In the genomic region with DNA sequence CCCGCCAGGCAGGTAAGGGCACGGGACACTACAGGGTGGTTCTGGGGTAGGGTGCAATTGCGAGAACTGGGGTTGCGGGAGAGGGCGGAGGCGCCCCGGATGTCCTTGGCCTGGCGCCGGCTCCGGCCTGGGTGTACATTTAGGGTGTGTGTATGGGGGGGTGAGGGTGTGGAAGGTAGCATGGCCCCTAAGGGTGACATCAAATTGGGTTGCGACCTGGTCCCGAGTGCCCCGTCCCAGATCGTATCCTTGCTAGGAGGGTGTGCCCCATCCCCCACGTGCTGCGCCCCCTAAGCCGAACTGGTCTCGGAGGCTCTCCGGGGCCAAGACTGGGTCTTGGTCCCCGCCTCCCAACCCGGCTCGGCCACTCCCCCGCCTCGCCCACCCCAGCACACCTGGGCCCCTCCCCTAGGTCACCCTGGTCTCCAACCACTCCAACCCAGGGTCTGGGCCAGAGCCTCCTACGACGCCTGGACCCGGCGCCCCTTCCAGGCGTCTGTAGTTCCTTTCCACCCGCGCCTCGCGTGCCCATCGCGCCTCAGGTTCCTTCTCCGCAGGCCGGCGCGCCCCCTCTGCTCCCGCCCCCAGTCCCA, we compare ENCODE assay signal across 9 mouse cellular contexts. TPM values are rescaled to one million over a fixed set of nuclear protein-coding genes. Genes with fewer than 3 reads are reported as not detected.
DNase-seq lines count a peak whose midpoint lies in the region; ATAC-seq and TF ChIP-seq lines count a peak whose summit lies in the region.
"Had no signal": no experiment of that assay in that cellular context is flagged by ENCODE, and none has a peak within 500 bp of the region (broad histone marks: within the 10 kb centered on the region; RNA-seq: fewer than 3 reads in every experiment).

No protein-coding gene starts in this region.

- peak overlapping the region; percentile 63 for H3K4me2 ChIP-seq in liver, embryonic 12.5 days
- peak overlapping the region; percentile 90 for H3K4me2 ChIP-seq in stomach, postnatal 0 days (replicated peaks; ENCODE audit: low read depth)

- H3K27ac ChIP-seq in testis, adult 2 months (ENCODE audit: control insufficient read depth, insufficient read depth, low read depth, low read length) = no peak overlapping the region
- peak overlapping the region; percentile 88 for H3K27ac ChIP-seq in hindbrain, embryonic 10.5 days
- no peak overlapping the region for H3K27ac ChIP-seq in liver, embryonic 12.5 days
- H3K27ac ChIP-seq in stomach, postnatal 0 days (replicated peaks) = no peak overlapping the region

- ATAC-seq in liver, embryonic 12.5 days = no peak
- ATAC-seq in stomach, postnatal 0 days (ENCODE audit: low FRiP score, low TSS enrichment) = peak; percentile 24; the same call in 1 of the 2 replicates

- 0% methylated on average over 40 of the region's 40 CpGs for WGBS in hindbrain, embryonic 10.5 days
- WGBS in liver, embryonic 12.5 days (ENCODE audit: insufficient replicate concordance) = 4% methylated on average over 38 of the region's 40 CpGs
- WGBS in stomach, postnatal 0 days = under 1% methylated on average over 29 of the region's 40 CpGs

- TF ChIP-seq EP300 in stomach, postnatal 0 days (optimal IDR thresholded peaks at IDR 0.05) = no peak

- H3K27me3 ChIP-seq in testis, adult 2 months (ENCODE audit: control insufficient read depth, insufficient read depth, low read length) = no peaks in the 10 kb centered on the region; the same call in none of the 2 replicates
- peaks cover 84% of the 10 kb centered on the region for H3K27me3 ChIP-seq in hindbrain, embryonic 10.5 days (ENCODE audit: insufficient read depth, poor library complexity, severe bottlenecking)
- peaks cover 91% of the 10 kb centered on the region for H3K27me3 ChIP-seq in liver, embryonic 12.5 days (replicated peaks)
- no peaks in the 10 kb centered on the region for H3K27me3 ChIP-seq in stomach, postnatal 0 days (ENCODE audit: control insufficient read depth, insufficient read depth, low read length)

- H3K9ac ChIP-seq in liver, embryonic 12.5 days = no peak overlapping the region
- peak overlapping the region; percentile 38 for H3K9ac ChIP-seq in stomach, postnatal 0 days (ENCODE audit: low read length)

- H3K4me3 ChIP-seq in testis, adult 2 months (ENCODE audit: control insufficient read depth, low read depth, low read length) = peak overlapping the region; percentile 64
- peak overlapping the region; percentile 64 for H3K4me3 ChIP-seq in hindbrain, embryonic 10.5 days
- H3K4me3 ChIP-seq in liver, embryonic 12.5 days = peak overlapping the region; percentile 37
- peak overlapping the region; percentile 43 for H3K4me3 ChIP-seq in stomach, postnatal 0 days (ENCODE audit: low read depth, low read length)

- no peaks in the 10 kb centered on the region for H3K9me3 ChIP-seq in hindbrain, embryonic 10.5 days
- no peaks in the 10 kb centered on the region for H3K9me3 ChIP-seq in liver, embryonic 12.5 days (replicated peaks)
- H3K9me3 ChIP-seq in stomach, postnatal 0 days (ENCODE audit: control insufficient read depth, low read length) = no peaks in the 10 kb centered on the region

- peak; percentile 21 for DNase-seq in gastrocnemius, postnatal 10 days
- DNase-seq in gastrocnemius, postnatal 25 days = no peak
- DNase-seq in testis, postnatal 10 days (ENCODE audit: low spot score) = no peak
- no peak for DNase-seq in hindbrain, embryonic 10.5 days (ENCODE audit: low spot score)
- peak; percentile 47 for DNase-seq in stomach, postnatal 0 days (ENCODE audit: low spot score)
- no peak for DNase-seq in ovary, adult 18-20 months (ENCODE audit: low spot score)

- TF ChIP-seq CTCF in testis, adult 2 months (IDR thresholded peaks at IDR 0.05; ENCODE audit: control insufficient read depth, insufficient read depth, insufficient replicate concordance, low read depth, low read length) = no peak
- no peak for TF ChIP-seq CTCF in stomach, postnatal 0 days (IDR thresholded peaks at IDR 0.05; ENCODE audit: low read depth)

- no peak for TF ChIP-seq POLR2A in testis, adult 2 months (IDR thresholded peaks at IDR 0.05; ENCODE audit: control insufficient read depth, low read depth, low read length)

- H3K36me3 ChIP-seq in testis, adult 2 months (ENCODE audit: control insufficient read depth, insufficient read depth, low read length) = no peaks in the 10 kb centered on the region
- 0 out of 2 replicates have a peak, but pooled peaks cover 12% of the 10 kb centered on the region for H3K36me3 ChIP-seq in hindbrain, embryonic 10.5 days
- no peaks in the 10 kb centered on the region for H3K36me3 ChIP-seq in liver, embryonic 12.5 days
- H3K36me3 ChIP-seq in stomach, postnatal 0 days (ENCODE audit: control insufficient read depth, insufficient read depth, low read length) = no peaks in the 10 kb centered on the region

- H3K4me1 ChIP-seq in testis, adult 2 months (ENCODE audit: control insufficient read depth, insufficient read depth, low read length) = peaks cover 29% of the 10 kb centered on the region
- peaks cover 47% of the 10 kb centered on the region for H3K4me1 ChIP-seq in hindbrain, embryonic 10.5 days (replicated peaks)
- peaks cover 21% of the 10 kb centered on the region for H3K4me1 ChIP-seq in liver, embryonic 12.5 days
- peaks cover 3% of the 10 kb centered on the region; the same call in 1 of the 2 replicates for H3K4me1 ChIP-seq in stomach, postnatal 0 days (replicated peaks; ENCODE audit: control insufficient read depth, insufficient read depth)

RNA-seq across cellular contexts. Expression of gene Shank1, which starts 0.3 kb away (rescaled TPM):
- 1 to 10 TPM; 2.0 to 2.7 TPM for total RNA-seq in gastrocnemius, postnatal 10 days (2021)
- under 1 TPM; 0.49 to 0.54 TPM for total RNA-seq in gastrocnemius, postnatal 25 days (2021)
- polyA plus RNA-seq in testis, adult 2 months (2012; rRNA removed) = 4.0 and 5.5 TPM in 2 replicates
- 1.2 and 4.6 TPM in 2 replicates for polyA plus RNA-seq in hindbrain, embryonic 10.5 days (2016; fragmentation: Nextera tagmentation; extraction: Ambion mirVana)
- 0.10 and 0.18 TPM in 2 replicates for polyA plus RNA-seq in liver, embryonic 12.5 days (2016; fragmentation: Nextera tagmentation; extraction: Ambion mirVana)
- 0.53 and 0.61 TPM in 2 replicates for polyA plus RNA-seq in stomach, postnatal 0 days (2015; fragmentation: Nextera tagmentation; extraction: Ambion mirVana)

RNA-seq across cellular contexts. Expression of gene Clec11a, which starts 3.7 kb away (rescaled TPM):
- 1 to 10 TPM; 5.0 to 6.8 TPM for total RNA-seq in gastrocnemius, postnatal 10 days (2021)
- 1 to 10 TPM; 1.9 to 2.6 TPM for total RNA-seq in gastrocnemius, postnatal 25 days (2021)
- polyA plus RNA-seq in testis, adult 2 months (2012; rRNA removed) = 1.7 and 3.1 TPM in 2 replicates
- polyA plus RNA-seq in hindbrain, embryonic 10.5 days (2016; fragmentation: Nextera tagmentation; extraction: Ambion mirVana) = 1.8 and 2.1 TPM in 2 replicates
- polyA plus RNA-seq in liver, embryonic 12.5 days (2016; fragmentation: Nextera tagmentation; extraction: Ambion mirVana) = 0.50 and 0.55 TPM in 2 replicates
- polyA plus RNA-seq in stomach, postnatal 0 days (2015; fragmentation: Nextera tagmentation; extraction: Ambion mirVana) = 11.1 and 11.4 TPM in 2 replicates

RNA-seq across cellular contexts. Expression of gene Gm15517, which starts 49.1 kb away (rescaled TPM):
- total RNA-seq in gastrocnemius, postnatal 10 days (2021) = not detected
- not detected for total RNA-seq in gastrocnemius, postnatal 25 days (2021)
- 3,148 and 3,520 TPM in 2 replicates for polyA plus RNA-seq in testis, adult 2 months (2012; rRNA removed)
- not detected in 2 replicates for polyA plus RNA-seq in hindbrain, embryonic 10.5 days (2016; fragmentation: Nextera tagmentation; extraction: Ambion mirVana)
- polyA plus RNA-seq in liver, embryonic 12.5 days (2016; fragmentation: Nextera tagmentation; extraction: Ambion mirVana) = not detected in 2 replicates
- polyA plus RNA-seq in stomach, postnatal 0 days (2015; fragmentation: Nextera tagmentation; extraction: Ambion mirVana) = not detected in 2 replicates
- total RNA-seq: layer of hippocampus, postnatal 14 days had no signal

RNA-seq across cellular contexts. Expression of gene Acp4, which starts 53.2 kb away (rescaled TPM):
- not detected for total RNA-seq in gastrocnemius, postnatal 10 days (2021)
- not detected for total RNA-seq in gastrocnemius, postnatal 25 days (2021)
- 29.1 and 29.8 TPM in 2 replicates for polyA plus RNA-seq in testis, adult 2 months (2012; rRNA removed)
- polyA plus RNA-seq in hindbrain, embryonic 10.5 days (2016; fragmentation: Nextera tagmentation; extraction: Ambion mirVana) = 0.09 and 0.12 TPM in 2 replicates
- polyA plus RNA-seq in liver, embryonic 12.5 days (2016; fragmentation: Nextera tagmentation; extraction: Ambion mirVana) = not detected in 2 replicates
- polyA plus RNA-seq in stomach, postnatal 0 days (2015; fragmentation: Nextera tagmentation; extraction: Ambion mirVana) = not detected in 2 replicates
- total RNA-seq: layer of hippocampus, postnatal 14 days had no signal

Comparison
In these comparisons a context has a peak if more than half of its experiments do, and no peak if none do; other contexts are left out.
1. DNase-seq: peak in gastrocnemius, postnatal 10 days (single experiment) and stomach, postnatal 0 days (single experiment); none in gastrocnemius, postnatal 25 days (single experiment), testis, postnatal 10 days (single experiment), hindbrain, embryonic 10.5 days (single experiment) and ovary, adult 18-20 months (single experiment).
2. RNA of gene Gm15517, which starts 49.1 kb away (polyA plus RNA-seq): 3,148 to 3,520 TPM in testis, adult 2 months; not detected in hindbrain, embryonic 10.5 days, not detected in liver, embryonic 12.5 days and not detected in stomach, postnatal 0 days; every median in the first group is over 1,000 times any median in the second.
3. Peak in every context shown above with its lines, with median percentiles within 50 percentile points of each other: H3K4me3 ChIP-seq.